Mouse (Mus musculus) liver, embryonic 14.5 days (tissue): Measurements from ENCODE around the gene Agrp. TPM values are rescaled to one million over a fixed set of nuclear protein-coding genes. Genes with fewer than 3 reads are reported as not detected.

Source experiments
- ATAC-seq: fragments of 200-750 bp; cut with Nextera tagmentation; 2 replicates; pipeline ENCODE4 v1.8.0; 2017; ENCODE audit warnings: moderate number of reproducible peaks, mild to moderate bottlenecking, moderate library complexity; ENCODE audit not compliant: insufficient read depth
- DNase-seq, 3 experiments: peaks; one replicate each; pipeline ENCODE4 v3.0.0-alpha.2; 2012 to 2013; ENCODE audit warnings: low read depth in 3 of 3, low spot score in 3 of 3
- H3K27ac ChIP-seq: fragments of 300-500 bp; sonication (generic); 2 replicates; pipeline ENCODE4 v1.5.1; 2014; ENCODE audit warnings: moderate library complexity, mild to moderate bottlenecking, control low read depth, inconsistent platforms
- H3K27me3 ChIP-seq: fragments of 300-500 bp; sonication (generic); 2 replicates; pipeline ENCODE4 v1.6.1; 2014; ENCODE audit warnings: mild to moderate bottlenecking, low read length, moderate library complexity; ENCODE audit not compliant: control insufficient read depth, insufficient read depth
- H3K36me3 ChIP-seq: fragments of 300-500 bp; sonication (generic); replicated peaks from 2 replicates; pipeline ENCODE4 v1.6.1; 2014; ENCODE audit warnings: low read depth; ENCODE audit not compliant: control insufficient read depth, insufficient read depth
- H3K4me1 ChIP-seq, 2 experiments: fragments of 200-500 bp in 1 of 2; fragments of 300-500 bp in 1 of 2; sonication (generic) in 1 of 2; replicated peaks; 2 replicates each; pipeline ENCODE4 v1.6.1; 2012 to 2014; ENCODE audit warnings: antibody characterized with exemption in 1 of 2, inconsistent platforms in 1 of 2, low read length in 1 of 2; ENCODE audit not compliant: control insufficient read depth in 2 of 2, insufficient read depth in 2 of 2
- H3K4me2 ChIP-seq: fragments of 300-500 bp; sonication (generic); 2 replicates; pipeline ENCODE4 v1.6.1; 2014; ENCODE audit warnings: low read depth, mild to moderate bottlenecking, control low read depth, moderate library complexity
- H3K4me3 ChIP-seq, 2 experiments: fragments of 200-500 bp in 1 of 2; fragments of 300-500 bp in 1 of 2; sonication (generic) in 1 of 2; 2 replicates each; pipeline ENCODE4 v1.5.1; 2012 to 2014; ENCODE audit warnings: low read depth in 2 of 2, low read length in 2 of 2, mild to moderate bottlenecking in 2 of 2, control low read depth in 1 of 2, inconsistent platforms in 1 of 2, moderate library complexity in 1 of 2; ENCODE audit not compliant: insufficient read depth in 1 of 2
- H3K9ac ChIP-seq: fragments of 300-500 bp; sonication (generic); replicated peaks from 2 replicates; pipeline ENCODE4 v1.6.1; 2014; ENCODE audit warnings: mild to moderate bottlenecking, control low read depth, moderate library complexity
- H3K9me3 ChIP-seq: fragments of 300-500 bp; sonication (generic); 2 replicates; pipeline ENCODE4 v1.6.1; 2016; ENCODE audit warnings: low read length, mixed read lengths; ENCODE audit not compliant: control insufficient read depth
- CTCF ChIP-seq: IDR thresholded peaks from 2 replicates; pipeline ENCODE4 v1.5.1; 2016; ENCODE audit warnings: antibody characterized with exemption, low read depth, control low read depth
- EP300 ChIP-seq: IDR thresholded peaks from 2 replicates; pipeline ENCODE4 v1.6.1; 2016; ENCODE audit warnings: antibody characterized with exemption, low read depth
- WGBS: fragments of 180-500 bp; shearing (Covaris S2); extraction: QIAGEN DNeasy Blood & Tissue Kit; methylation state at CpG from one replicate; pipeline ENCODE4 v1.1.7; 2014; ENCODE audit not compliant: insufficient replicate concordance; 5-methylcytosine and 5-hydroxymethylcytosine counted together
- polyA plus RNA-seq, 2 experiments: library from polyadenylated mRNA; depleted of rRNA in 1 of 2; stranded (reverse) in 1 of 2; unstranded in 1 of 2; fragments of >200 nt; fragmentation: Nextera tagmentation in 1 of 2; extraction: Ambion mirVana in 1 of 2; gene quantifications; 2 replicates each; pipeline versions ENCODE4 v1.2.1 to v1.2.3; 2012 to 2014

Gene Agrp
- polyA plus RNA-seq, 2 experiments, result 0.27 TPM; not detected in 1

GRCm38 (mm10) chr8:105661167-105661566 lies 24.0 kb upstream of the Agrp start:
- Histone ChIP-seq H3K27ac (no peak overlapping the region), H3K4me2 (no peak overlapping the region), H3K4me1 (no peaks in the 10 kb centered on the region), H3K36me3 (peaks cover 24% of the 10 kb centered on the region), H3K9me3 (no peaks in the 10 kb centered on the region), H3K27me3 (no peaks in the 10 kb centered on the region), H3K9ac (no peak overlapping the region), H3K4me3 (no peak overlapping the region)
- DNase-seq (no peak), ATAC-seq (no peak)
- no peak for TF ChIP-seq EP300
- TF ChIP-seq CTCF, result peak; percentile 59; the same call in 1 of the 2 replicates
- WGBS, result 66% methylated on average over 3 of the region's 3 CpGs

GRCm38 (mm10) chr8:105657641-105658040 lies 20.4 kb upstream of the Agrp start:
- peaks cover 17% of the 10 kb centered on the region for H3K36me3 ChIP-seq
- no peak overlapping the region for H3K4me2 ChIP-seq
- H3K4me3 ChIP-seq, result no peak overlapping the region
- no peak overlapping the region for H3K27ac ChIP-seq
- H3K27me3 ChIP-seq, result no peaks in the 10 kb centered on the region
- TF ChIP-seq EP300 (no peak), CTCF (no peak)
- no peaks in the 10 kb centered on the region for H3K4me1 ChIP-seq
- ATAC-seq (no peak), DNase-seq (no peak)
- H3K9me3 ChIP-seq, result no peaks in the 10 kb centered on the region
- H3K9ac ChIP-seq, result no peak overlapping the region

- TF ChIP-seq EP300 (no peak), CTCF (no peak)
- Histone ChIP-seq H3K9ac (no peak overlapping the region), H3K4me1 (no peaks in the 10 kb centered on the region), H3K4me3 (no peak overlapping the region), H3K27ac (no peak overlapping the region), H3K36me3 (peaks cover 51% of the 10 kb centered on the region), H3K9me3 (no peaks in the 10 kb centered on the region), H3K4me2 (no peak overlapping the region), H3K27me3 (no peaks in the 10 kb centered on the region)
- WGBS, result 96% methylated on average over 1 of the region's 1 CpGs
- DNase-seq (no peak), ATAC-seq (no peak)
Measured at GRCm38 (mm10) chr8:105648929-105649328, 11.7 kb upstream of the Agrp start.

- WGBS, result 84% methylated on average over 1 of the region's 1 CpGs
- H3K4me2 ChIP-seq, result no peak overlapping the region
- DNase-seq (no peak), ATAC-seq (no peak)
- no peak overlapping the region for H3K9ac ChIP-seq
- H3K36me3 ChIP-seq, result peaks cover 40% of the 10 kb centered on the region
- H3K9me3 ChIP-seq, result no peaks in the 10 kb centered on the region
- H3K4me1 ChIP-seq, result no peaks in the 10 kb centered on the region
- TF ChIP-seq CTCF, result no peak
- no peak for TF ChIP-seq EP300
- no peak overlapping the region for H3K4me3 ChIP-seq
- H3K27me3 ChIP-seq, result no peaks in the 10 kb centered on the region
- H3K27ac ChIP-seq, result no peak overlapping the region
Measured at GRCm38 (mm10) chr8:105645205-105645604, 8.0 kb upstream of the Agrp start.

GRCm38 (mm10) chr8:105640511-105640910 lies 3.3 kb upstream of the Agrp start:
- WGBS, result 91% methylated on average over 2 of the region's 2 CpGs
- TF ChIP-seq CTCF, result no peak
- TF ChIP-seq EP300, result no peak
- H3K27ac ChIP-seq, result no peak overlapping the region
- no peaks in the 10 kb centered on the region for H3K27me3 ChIP-seq
- H3K9ac ChIP-seq, result no peak overlapping the region
- DNase-seq (no peak), ATAC-seq (no peak)
- H3K9me3 ChIP-seq, result no peaks in the 10 kb centered on the region
- peaks cover 25% of the 10 kb centered on the region for H3K36me3 ChIP-seq
- H3K4me2 ChIP-seq, result no peak overlapping the region
- H3K4me3 ChIP-seq, result no peak overlapping the region
- peaks cover 15 to 17% of the 10 kb centered on the region in 2 experiments for H3K4me1 ChIP-seq
